Mouse (Mus musculus) c-Kit-negative CD71-positive TER-119-positive erythroid progenitor cells, embryonic 14.5 days (primary cell): ENCODE results near the gene Trub1.

ENCODE experiments used
- DNase-seq: peaks from one replicate; pipeline ENCODE4 v3.0.0-alpha.2; 2013; ENCODE audit warnings: low read depth, low spot score

The Trub1 gene

DNA sequence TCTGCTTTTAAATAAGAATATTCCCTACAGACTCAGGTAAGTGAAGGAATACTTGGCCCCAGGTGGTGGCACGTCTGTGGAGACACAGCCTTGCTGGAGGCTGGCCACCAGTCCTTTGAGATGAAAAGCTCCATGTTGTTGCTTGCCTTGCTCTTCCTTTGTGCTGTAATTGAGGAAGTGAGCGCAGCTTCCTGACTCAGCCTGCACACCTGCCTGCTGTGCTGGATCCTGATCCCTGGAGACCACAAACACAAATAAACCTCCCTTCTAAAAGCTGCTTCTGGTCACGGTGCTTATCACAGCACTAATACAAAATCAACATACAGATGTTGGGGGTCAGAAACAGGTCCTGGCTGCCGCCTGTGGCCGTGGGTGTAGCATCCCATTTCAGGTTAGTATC, 41.3 kb downstream of the Trub1 start:
- no peak for DNase-seq

DNA sequence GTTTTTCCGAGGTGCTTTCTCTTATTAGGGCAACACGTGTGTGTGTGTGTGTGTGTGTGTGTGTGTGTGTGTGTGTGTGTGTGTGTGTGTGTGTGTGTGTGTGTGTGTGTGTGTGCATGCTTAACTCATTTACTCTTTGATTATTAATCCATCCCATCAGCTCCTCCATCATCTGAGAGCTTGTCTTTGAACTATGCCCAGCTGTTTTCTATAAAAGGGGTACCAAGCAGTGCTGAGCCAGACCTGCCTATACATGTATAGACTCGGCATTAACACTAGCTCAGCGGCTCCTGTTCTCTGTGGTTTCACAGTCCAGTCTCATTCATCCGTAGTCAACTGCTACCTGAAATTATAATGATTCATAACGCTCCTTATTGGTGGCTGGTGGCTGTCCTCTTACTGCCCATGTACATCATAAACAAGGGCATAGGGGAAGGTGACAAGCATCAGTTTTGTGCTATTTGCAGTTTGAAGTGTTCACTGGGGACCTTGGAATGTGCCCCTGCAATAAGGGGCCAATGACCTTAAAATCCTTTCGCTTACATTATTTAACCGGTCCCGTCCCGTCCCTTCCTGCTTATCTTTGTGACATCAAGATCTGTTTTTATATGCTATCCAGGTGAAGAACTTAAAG, 45.5 kb downstream of the Trub1 start:
- DNase-seq = no peak

DNA sequence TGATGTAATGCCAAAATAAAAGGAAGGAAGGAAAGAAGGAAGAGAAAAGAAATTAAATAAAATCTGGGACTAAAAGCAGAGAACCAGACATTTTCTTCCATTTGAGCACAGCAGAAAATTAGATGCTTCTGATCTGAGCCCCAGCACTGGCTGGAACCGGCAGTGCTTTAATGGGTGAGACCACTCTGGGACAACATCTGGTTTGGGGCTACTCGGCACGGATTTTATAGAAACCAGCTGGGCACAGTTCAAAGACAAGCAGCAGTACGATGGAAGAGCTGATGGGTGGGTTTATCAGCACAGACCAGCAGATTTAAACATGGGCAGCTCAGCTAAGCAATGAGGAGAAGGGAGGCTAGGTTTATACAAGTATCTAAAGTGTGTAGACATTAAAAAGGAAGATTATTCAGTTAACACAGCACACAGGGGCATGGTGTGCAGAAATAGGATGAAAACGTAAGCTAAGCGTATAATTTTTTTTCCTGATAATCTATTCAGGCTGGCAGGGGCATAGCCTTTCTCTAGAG, 46.2 kb downstream of the Trub1 start:
- no peak for DNase-seq

DNA sequence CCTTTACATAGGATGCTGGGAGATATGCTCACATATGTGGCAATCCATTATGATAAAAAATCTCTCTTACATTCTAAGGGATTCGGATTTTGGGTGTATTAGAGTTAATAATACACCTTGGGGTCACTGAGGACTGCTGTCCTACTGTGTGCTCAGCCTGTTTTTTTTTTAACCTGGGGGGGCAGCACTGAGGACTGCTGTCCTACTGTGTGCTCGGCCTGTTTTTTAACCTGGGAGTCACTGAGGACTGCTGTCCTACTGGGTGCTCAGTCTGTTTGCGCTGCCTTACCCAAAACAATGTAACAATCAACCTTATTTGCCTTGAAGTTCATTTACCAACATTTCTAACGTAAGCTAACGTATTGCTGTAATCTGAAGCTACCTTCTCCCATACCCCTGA, 47.5 kb downstream of the Trub1 start:
- no peak for DNase-seq

DNA sequence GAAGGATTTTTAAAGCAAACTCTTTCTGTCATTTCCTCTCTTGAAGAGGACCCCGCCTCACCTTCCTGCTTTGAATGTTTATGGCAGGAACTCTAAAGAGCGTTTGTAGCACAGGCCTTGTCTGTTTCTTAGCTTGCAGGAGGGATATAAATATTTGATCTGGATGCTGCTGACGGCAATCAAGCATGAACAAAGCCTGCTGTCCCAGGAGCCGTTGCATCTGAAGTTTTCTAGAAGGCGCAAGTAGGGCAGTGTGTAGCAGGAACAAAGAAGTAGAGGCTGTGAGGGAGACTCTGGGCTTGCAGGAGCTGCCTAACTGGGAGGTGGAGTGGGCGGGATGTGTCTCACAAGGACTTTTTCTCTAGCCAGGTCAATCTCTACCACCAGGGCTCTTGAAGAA, 50.4 kb downstream of the Trub1 start:
- no peak for DNase-seq

DNA sequence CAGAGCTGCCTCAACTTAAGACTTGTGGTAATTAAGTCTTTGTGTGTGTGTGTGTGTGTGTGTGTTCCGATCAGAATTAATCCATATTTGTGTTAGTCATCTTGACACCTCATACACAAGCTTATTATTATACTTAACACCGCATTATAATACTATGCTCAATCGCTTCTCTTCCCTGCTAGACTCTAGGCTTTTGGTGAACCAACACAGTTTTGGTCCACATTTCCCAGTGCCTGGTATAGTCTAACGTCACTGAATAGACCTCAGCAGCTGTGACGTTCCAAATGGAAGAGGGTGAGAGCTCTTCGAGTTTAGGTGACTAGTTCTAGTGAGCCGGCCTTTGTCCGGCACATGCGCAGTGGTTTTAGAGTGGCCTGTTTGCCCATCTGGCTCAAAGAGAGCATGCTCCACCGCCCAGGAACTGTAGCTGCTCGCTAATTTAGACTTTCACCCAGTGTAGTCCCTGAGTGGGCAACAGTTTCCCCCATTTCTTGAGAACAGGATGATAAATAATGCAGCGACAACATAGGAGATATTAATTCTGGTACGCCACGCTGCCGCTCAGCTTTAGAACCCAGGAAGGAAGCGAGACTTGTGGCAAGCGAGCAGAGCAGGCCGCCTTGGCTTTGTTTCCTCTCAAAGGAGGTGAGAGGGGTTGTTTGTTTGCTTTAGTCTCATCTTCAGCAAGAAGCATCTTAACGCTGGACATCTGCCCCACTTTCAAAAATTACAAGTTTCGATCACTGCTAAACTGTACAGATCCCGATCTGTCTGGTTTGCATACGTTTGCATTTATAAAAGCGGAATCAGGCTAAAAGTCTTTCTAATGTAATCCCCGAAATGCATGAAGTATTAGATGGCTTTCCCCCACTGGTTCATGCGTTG, 52.6 kb downstream of the Trub1 start:
- no peak for DNase-seq

DNA sequence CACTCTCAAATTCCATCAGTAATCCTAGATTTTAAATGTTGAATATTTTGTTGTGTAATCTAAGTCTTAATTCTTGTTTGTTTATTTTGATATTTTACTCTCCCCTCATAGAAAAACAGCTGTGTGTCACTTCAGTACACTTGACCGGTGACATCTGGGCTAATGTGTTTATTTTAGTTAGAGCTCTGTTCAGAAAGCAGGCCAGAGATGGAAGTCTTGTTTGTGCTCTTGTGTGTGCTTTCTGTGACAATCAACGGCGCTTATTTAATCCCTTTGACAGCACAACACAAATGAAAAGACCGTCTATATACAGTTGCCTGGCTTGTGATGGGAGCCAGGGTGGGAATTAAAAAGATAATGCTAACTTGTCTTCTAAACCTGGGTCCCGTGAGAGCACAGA, 53.9 kb downstream of the Trub1 start:
- DNase-seq = no peak

DNA sequence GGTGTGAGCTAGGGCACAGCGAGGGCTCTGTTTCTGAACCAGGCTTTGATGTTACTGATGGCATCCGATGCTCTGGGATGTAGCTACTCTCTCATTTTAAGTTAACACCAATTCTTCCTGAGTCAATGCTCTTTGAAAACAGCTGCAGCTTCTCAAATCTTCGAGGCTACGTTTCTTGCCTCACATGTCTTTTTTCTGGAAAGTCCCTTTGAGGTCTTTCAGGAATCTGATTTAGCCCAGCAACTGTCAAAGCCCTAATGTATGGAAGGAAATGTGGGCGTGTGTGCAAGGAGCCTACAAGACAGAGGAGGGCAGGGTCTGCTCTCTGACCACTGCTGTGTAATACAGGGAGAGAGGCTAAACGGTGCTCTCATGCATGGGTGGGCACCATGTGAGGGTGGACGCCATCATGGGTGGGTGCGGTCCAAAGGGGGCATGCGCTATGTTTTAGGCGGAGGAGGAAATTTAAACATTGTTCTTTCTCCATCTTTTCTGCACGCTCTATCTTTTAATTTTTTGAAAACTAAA, 55.6 kb downstream of the Trub1 start:
- no peak for DNase-seq

DNA sequence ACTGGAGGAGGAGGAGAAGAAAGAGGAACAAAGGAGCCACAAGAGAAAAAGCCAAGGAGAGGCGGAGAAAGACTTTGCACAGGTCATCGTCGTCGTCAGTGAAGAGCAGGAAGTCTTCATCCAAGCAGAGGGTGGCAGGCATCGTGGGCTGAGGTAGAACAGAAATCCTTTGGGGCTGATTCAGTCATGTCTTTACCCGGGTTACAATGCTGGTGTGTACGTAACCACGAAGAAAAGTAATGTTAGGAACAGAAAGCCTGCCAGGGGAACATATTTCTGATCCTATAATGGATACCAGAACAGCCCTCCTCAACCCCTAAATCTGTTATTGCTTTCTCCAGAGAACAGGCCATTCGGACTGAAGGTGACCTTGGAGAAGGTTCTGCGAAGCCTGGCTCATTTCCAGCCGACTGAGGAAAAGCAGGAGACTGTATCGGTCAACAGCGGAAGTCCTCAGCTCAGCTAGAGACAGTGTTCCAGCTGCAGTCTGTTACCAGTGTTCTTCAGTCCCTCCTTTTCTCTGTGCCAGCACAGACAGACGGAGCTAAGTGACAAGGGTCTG, 57.1 kb downstream of the Trub1 start:
- no peak for DNase-seq

DNA sequence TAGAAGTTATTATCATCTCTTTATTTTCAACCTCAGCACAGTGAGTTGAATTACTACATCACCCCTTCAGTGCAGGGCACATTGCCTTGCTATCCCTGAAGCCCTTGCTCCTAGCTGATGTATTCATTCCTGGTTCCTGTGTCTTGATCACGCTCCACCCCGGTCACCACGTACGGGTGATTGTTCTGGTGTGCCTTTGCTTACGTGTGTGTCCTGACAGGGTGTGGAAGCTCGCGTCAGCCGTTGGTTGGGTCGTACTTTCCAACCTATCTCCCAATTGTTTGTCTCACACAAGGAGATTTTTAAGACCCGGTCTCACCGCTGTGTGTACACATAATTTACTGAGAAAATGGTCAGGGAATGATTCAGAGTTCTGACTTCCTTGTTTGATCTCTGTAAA, 58.1 kb downstream of the Trub1 start:
- no peak for DNase-seq

DNA sequence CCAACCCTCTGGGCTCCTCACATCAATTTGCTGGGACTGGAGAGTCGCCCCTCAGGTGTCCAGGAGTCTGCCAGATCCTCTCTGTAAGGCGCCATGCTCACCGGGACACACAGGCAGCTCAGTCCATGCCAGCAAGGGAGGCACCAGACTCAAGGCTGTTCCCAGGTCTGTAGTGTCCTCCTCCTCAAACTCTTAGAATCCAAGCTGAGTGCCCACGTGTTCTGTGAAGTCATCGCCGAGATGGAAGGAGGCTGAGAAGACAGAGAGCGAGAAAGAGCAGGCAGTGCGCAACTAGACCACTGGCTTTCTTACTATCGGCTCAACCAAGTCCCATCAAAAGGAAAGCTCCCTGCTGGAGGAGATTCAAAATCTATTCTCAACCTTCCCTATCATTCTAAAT, 60.4 kb downstream of the Trub1 start:
- no peak for DNase-seq

DNA sequence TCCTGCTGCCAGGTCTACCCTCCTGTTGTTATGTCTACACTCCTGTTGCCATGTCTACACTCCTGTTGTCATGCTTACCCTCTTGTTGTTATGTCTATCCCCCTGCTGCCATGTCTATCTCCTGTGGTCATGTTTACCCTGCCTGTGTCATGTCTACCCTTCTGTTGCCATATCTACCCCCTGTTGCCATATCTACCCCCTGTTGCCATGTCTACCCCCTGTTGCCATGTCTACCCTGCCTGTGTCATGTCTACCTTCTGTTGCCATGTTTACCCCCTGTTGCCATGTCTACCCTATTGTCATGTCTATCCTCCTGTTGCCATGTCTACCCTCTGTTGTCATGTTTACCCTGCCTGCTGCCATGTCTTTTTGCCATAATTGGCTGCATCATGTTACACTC, 69.0 kb downstream of the Trub1 start:
- DNase-seq = no peak

DNA sequence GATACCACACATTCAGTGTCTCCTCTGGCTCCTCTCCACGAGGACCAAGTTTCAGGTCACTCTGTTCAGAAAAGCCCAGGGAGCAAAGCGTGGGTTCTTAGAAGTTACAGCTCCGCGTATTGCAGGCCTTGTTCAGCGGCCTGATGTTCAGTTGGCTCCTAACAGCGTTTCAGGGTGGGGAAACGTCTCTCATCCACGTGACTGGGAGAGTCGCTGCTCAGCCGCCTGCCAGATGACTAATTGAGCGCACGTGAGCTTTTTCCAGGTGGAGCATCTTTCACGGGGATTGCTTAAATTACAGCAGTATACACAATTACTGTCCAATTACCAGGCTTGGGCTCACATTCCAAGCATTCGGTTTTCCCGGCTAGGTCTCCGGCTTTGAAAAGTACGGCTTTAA, 70.7 kb downstream of the Trub1 start:
- DNase-seq = no peak

DNA sequence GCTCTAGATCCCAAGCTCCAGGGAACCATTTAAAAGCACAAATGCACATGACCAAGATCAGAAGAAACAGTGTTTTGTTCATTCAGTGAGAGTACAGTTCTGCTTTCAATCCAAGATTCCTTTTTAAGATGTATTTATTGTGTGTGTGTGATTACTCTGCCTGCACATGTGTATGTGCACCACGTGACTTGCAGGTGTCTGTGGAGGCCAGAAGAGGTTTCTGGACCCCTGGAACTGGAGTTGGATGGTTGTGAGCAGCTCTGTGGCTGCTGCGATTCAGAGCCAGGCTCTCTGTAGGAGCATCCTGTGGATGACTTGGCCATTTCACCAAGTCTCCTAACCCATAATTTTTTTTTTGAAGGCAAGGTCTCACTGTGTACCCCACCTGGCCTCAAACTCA, 73.0 kb downstream of the Trub1 start:
- DNase-seq = no peak

DNA sequence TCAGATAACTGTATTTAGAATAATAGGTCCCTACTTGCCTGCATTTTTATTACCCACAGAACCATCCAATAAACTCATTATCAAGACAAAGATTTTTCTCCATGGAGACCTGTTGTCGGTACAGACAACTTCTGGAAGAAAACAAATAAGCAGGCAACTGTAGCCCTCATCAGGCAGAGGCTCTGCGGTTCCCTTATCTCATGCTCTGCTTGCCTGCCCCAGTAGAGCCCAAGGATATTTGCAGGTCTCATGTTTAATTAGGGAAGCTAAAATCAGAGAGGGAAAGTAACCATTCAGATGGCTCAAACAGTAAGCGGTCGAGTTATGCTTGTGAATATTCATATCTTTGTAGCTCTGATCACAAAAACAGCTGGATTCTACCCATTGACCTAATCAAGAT, 77.5 kb downstream of the Trub1 start:
- no peak for DNase-seq

DNA sequence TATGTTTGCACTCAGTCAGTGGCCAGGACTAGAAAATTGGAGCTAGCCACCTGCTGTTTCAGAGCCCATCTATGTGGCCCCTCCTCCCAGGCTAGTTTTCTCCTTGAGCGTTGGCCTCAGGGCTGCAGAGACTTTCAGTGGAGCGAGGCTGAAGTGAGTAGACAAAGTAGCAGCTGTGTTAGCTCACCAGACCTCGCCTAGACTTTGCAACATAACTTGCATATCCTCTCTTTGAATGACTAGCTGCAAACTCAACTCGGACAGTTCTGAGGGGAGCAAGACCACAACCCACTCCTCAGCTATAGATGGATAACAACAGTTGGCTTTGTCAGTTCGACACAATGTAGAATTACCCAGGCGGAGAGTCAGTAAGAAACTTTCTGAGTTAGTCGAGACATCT, 81.5 kb downstream of the Trub1 start:
- no peak for DNase-seq

DNA sequence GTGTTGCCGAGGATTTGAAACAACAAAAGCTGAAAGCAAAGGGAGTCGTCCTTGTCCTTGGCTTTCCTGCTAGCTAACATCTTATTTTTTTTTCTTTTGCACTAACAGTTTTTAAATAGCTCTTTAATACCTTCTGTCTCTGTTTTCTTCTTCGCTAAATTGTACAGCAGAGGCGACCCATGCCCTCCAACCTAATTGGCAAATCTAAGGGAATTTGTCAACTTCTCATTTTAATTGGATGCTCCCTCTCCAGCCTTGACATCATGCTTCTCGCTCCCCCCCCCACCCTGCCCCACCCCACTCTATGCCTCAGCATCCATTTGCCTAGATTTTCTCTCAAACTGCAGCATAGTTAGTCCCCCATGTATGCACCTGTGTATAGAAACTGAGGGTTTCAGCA, 83.8 kb downstream of the Trub1 start:
- no peak for DNase-seq

DNA sequence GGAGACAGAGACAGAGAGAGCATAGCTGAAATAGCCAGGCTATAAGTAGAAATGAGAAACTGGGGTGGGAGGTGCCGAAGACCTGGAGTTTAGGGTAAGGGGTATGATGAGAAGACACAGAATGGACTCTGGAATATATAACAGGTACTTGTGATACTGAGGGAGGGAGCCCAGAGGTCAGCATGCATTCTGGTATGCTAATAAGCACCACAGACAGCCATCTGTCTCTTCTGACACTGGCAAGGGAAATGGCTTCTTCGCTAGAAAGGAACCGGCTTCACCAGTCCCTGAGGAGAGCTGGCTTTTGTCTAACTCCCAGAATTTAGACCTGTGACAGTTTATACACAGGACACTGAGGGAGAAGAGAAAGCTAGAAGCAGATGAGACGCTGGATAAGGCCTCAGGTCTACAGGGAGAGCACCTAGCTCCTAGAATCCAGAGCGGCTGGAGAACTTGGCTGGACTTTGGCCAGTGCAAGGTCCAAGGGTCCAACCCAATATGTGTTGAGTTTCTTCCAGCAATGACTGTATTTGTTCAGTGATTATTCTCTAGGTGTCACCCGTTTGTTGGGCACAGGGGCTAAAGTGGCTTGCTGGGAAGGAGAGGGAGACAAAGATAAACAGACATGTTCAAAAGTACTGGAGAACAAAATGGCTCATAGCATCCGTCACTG, 84.9 kb downstream of the Trub1 start:
- DNase-seq = no peak

DNA sequence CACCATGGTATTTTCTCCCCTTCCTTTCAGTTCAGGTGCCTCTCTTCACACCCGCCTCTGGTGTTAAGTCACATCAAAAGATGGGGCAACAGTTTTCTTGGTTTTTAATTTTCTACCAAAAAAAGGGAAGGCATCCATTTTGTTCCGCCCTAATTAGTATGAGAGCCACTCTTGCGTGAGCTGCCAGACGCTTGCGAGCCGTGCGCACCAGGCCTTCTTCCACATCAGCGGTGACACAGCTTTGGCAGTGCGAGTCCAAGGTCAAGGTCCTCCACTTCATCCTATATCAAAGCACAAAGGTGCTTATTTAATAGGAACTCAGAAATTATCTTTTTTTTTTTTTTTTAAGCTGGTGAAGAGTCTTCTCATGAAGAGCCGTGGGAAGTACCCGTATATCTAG, 87.4 kb downstream of the Trub1 start:
- no peak for DNase-seq
